Mouse (Mus musculus): ENCODE measurements around the gene Crlf3. TPM values are rescaled to one million over a fixed set of nuclear protein-coding genes. Genes with fewer than 3 reads are reported as not detected.
"Not testable (repeated sequence)": the region's sequence is repeated elsewhere in the genome, so short reads cannot be mapped to it uniquely, and the experiment has no call there.

The Crlf3 gene
- polyA plus RNA-seq, 1 experiment from 2014 or later: 57.5 TPM

- Histone ChIP-seq H3K4me1 (peaks cover 18% of the 10 kb centered on the region), H3K36me3 (0 out of 2 replicates have a peak, but pooled peaks cover 10% of the 10 kb centered on the region), H3K27me3 (ENCODE audit: insufficient read depth, poor library complexity, severe bottlenecking) (no peaks in the 10 kb centered on the region), H3K4me3 (peak overlapping the region; percentile 90), H3K27ac (peak overlapping the region; percentile 98), H3K9me3 (no peaks in the 10 kb centered on the region)
- DNase-seq (ENCODE audit: low spot score): peak; percentile 79
- 1% methylated on average over 32 of the region's 32 CpGs for WGBS
These were observed 388 bp downstream of the Crlf3 start for GRCm38 (mm10) chr11:80080381-80080825.

GRCm38 (mm10) chr11:80079751-80080150 lies 1.0 kb downstream of the Crlf3 start:
- Histone ChIP-seq H3K36me3 (0 out of 2 replicates have a peak, but pooled peaks cover 10% of the 10 kb centered on the region), H3K4me3 (peak overlapping the region; percentile 90), H3K27me3 (ENCODE audit: insufficient read depth, poor library complexity, severe bottlenecking) (no peaks in the 10 kb centered on the region), H3K27ac (peak overlapping the region; percentile 98), H3K9me3 (no peaks in the 10 kb centered on the region), H3K4me1 (peaks cover 15% of the 10 kb centered on the region)
- DNase-seq (ENCODE audit: low spot score): no peak
- WGBS: 33% methylated on average over 6 of the region's 6 CpGs

- H3K4me3 ChIP-seq: no peak overlapping the region
- H3K27ac ChIP-seq: no peak overlapping the region
These were observed 2.0 kb downstream of the Crlf3 start for GRCm38 (mm10) chr11:80078831-80079230.

GRCm38 (mm10) chr11:80077784-80078545 lies 2.8 kb downstream of the Crlf3 start:
- no peak for DNase-seq (ENCODE audit: low spot score)
- 72% methylated on average over 14 of the region's 14 CpGs for WGBS
- peaks cover 15% of the 10 kb centered on the region for H3K4me1 ChIP-seq
- no peak overlapping the region for H3K4me3 ChIP-seq
- H3K36me3 ChIP-seq: peaks cover 13% of the 10 kb centered on the region; the same call in 1 of the 2 replicates
- no peaks in the 10 kb centered on the region for H3K9me3 ChIP-seq
- H3K27me3 ChIP-seq (ENCODE audit: insufficient read depth, poor library complexity, severe bottlenecking): no peaks in the 10 kb centered on the region
- no peak overlapping the region for H3K27ac ChIP-seq

More at GRCm38 (mm10) chr11:80078831-80079230, 2.0 kb downstream of the Crlf3 start:
- 42% methylated on average over 1 of the region's 1 CpGs for WGBS
- H3K36me3 ChIP-seq: peaks cover 12% of the 10 kb centered on the region; the same call in 1 of the 2 replicates
- no peak for DNase-seq (ENCODE audit: low spot score)
- peaks cover 15% of the 10 kb centered on the region for H3K4me1 ChIP-seq
- H3K27me3 ChIP-seq (ENCODE audit: insufficient read depth, poor library complexity, severe bottlenecking): no peaks in the 10 kb centered on the region
- H3K9me3 ChIP-seq: no peaks in the 10 kb centered on the region

- 88% methylated on average over 5 of the region's 5 CpGs for whole genome bisulfite sequencing
- no peak for DNase-seq (ENCODE audit: low spot score)
- no peak overlapping the region for H3K4me3 ChIP-seq
These were observed 5.0 kb downstream of the Crlf3 start for GRCm38 (mm10) chr11:80075608-80076277.

GRCm38 (mm10) chr11:80072365-80072764 lies 8.4 kb downstream of the Crlf3 start:
- WGBS: 68% methylated on average over 3 of the region's 3 CpGs
- DNase-seq (ENCODE audit: low spot score): no peak
- H3K27ac ChIP-seq: no peak overlapping the region
- H3K4me3 ChIP-seq: no peak overlapping the region
- no peaks in the 10 kb centered on the region for H3K9me3 ChIP-seq
- H3K4me1 ChIP-seq: no peaks in the 10 kb centered on the region
- H3K27me3 ChIP-seq (ENCODE audit: insufficient read depth, poor library complexity, severe bottlenecking): no peaks in the 10 kb centered on the region
- H3K36me3 ChIP-seq: peaks cover 8% of the 10 kb centered on the region; the same call in 1 of the 2 replicates

More at GRCm38 (mm10) chr11:80075608-80076277, 5.0 kb downstream of the Crlf3 start:
- no peak overlapping the region for H3K27ac ChIP-seq
- peaks cover 3% of the 10 kb centered on the region for H3K4me1 ChIP-seq
- H3K27me3 ChIP-seq (ENCODE audit: insufficient read depth, poor library complexity, severe bottlenecking): no peaks in the 10 kb centered on the region
- peaks cover 14% of the 10 kb centered on the region; the same call in 1 of the 2 replicates for H3K36me3 ChIP-seq
- no peaks in the 10 kb centered on the region for H3K9me3 ChIP-seq

GRCm38 (mm10) chr11:80071039-80071438 lies 9.8 kb downstream of the Crlf3 start:
- Histone ChIP-seq H3K4me1 (no peaks in the 10 kb centered on the region), H3K27ac (no peak overlapping the region), H3K36me3 (peaks cover 6% of the 10 kb centered on the region; the same call in 1 of the 2 replicates), H3K27me3 (ENCODE audit: insufficient read depth, poor library complexity, severe bottlenecking) (no peaks in the 10 kb centered on the region), H3K4me3 (no peak overlapping the region), H3K9me3 (no peaks in the 10 kb centered on the region)
- no peak for DNase-seq (ENCODE audit: low spot score)
- WGBS: 89% methylated on average over 2 of the region's 2 CpGs

GRCm38 (mm10) chr11:80069815-80070214 lies 11.0 kb downstream of the Crlf3 start:
- Histone ChIP-seq H3K27me3 (ENCODE audit: insufficient read depth, poor library complexity, severe bottlenecking) (no peaks in the 10 kb centered on the region), H3K4me1 (no peaks in the 10 kb centered on the region), H3K36me3 (peaks cover 6% of the 10 kb centered on the region; the same call in 1 of the 2 replicates), H3K9me3 (no peaks in the 10 kb centered on the region), H3K4me3 (no peak overlapping the region), H3K27ac (no peak overlapping the region)
- no peak for DNase-seq (ENCODE audit: low spot score)
- 93% methylated on average over 3 of the region's 3 CpGs for WGBS

- Histone ChIP-seq H3K4me1 (no peaks in the 10 kb centered on the region), H3K36me3 (peaks cover 15% of the 10 kb centered on the region), H3K27ac (no peak overlapping the region), H3K9me3 (no peaks in the 10 kb centered on the region), H3K27me3 (ENCODE audit: insufficient read depth, poor library complexity, severe bottlenecking) (no peaks in the 10 kb centered on the region), H3K4me3 (no peak overlapping the region)
- 83% methylated on average over 5 of the region's 5 CpGs for WGBS
- DNase-seq (ENCODE audit: low spot score): no peak
These were observed 13.2 kb downstream of the Crlf3 start for GRCm38 (mm10) chr11:80067558-80067957.

GRCm38 (mm10) chr11:80066373-80066772 lies 14.4 kb downstream of the Crlf3 start:
- not testable (repeated sequence) for DNase-seq (ENCODE audit: low spot score); H3K27me3 ChIP-seq (ENCODE audit: insufficient read depth, poor library complexity, severe bottlenecking); H3K4me1 ChIP-seq; H3K27ac ChIP-seq; H3K4me3 ChIP-seq; H3K9me3 ChIP-seq
- H3K36me3 ChIP-seq: peaks cover 26% of the 10 kb centered on the region
- WGBS: 82% methylated on average over 4 of the region's 4 CpGs

GRCm38 (mm10) chr11:80062159-80062558 lies 18.6 kb downstream of the Crlf3 start:
- no peak overlapping the region for H3K4me3 ChIP-seq
- no peak for DNase-seq (ENCODE audit: low spot score)
- H3K27me3 ChIP-seq (ENCODE audit: insufficient read depth, poor library complexity, severe bottlenecking): no peaks in the 10 kb centered on the region
- H3K36me3 ChIP-seq: peaks cover 60% of the 10 kb centered on the region
- H3K9me3 ChIP-seq: no peaks in the 10 kb centered on the region
- H3K27ac ChIP-seq: no peak overlapping the region
- H3K4me1 ChIP-seq: no peaks in the 10 kb centered on the region
- WGBS: 85% methylated on average over 4 of the region's 4 CpGs

GRCm38 (mm10) chr11:80056141-80056540 lies 24.6 kb downstream of the Crlf3 start:
- peaks cover 80% of the 10 kb centered on the region for H3K36me3 ChIP-seq
- H3K4me3 ChIP-seq: no peak overlapping the region

GRCm38 (mm10) chr11:80054659-80055058 lies 26.1 kb downstream of the Crlf3 start:
- no peaks in the 10 kb centered on the region for H3K27me3 ChIP-seq (ENCODE audit: insufficient read depth, poor library complexity, severe bottlenecking)
- H3K27ac ChIP-seq: no peak overlapping the region
- peaks cover 25% of the 10 kb centered on the region for H3K4me1 ChIP-seq
- WGBS: 49% methylated on average over 4 of the region's 4 CpGs
- H3K4me3 ChIP-seq: no peak overlapping the region
- no peaks in the 10 kb centered on the region for H3K9me3 ChIP-seq
- H3K36me3 ChIP-seq: peaks cover 69% of the 10 kb centered on the region
- DNase-seq (ENCODE audit: low spot score): no peak

More at GRCm38 (mm10) chr11:80056141-80056540, 24.6 kb downstream of the Crlf3 start:
- H3K4me1 ChIP-seq: peaks cover 14% of the 10 kb centered on the region
- no peak for DNase-seq (ENCODE audit: low spot score)
- no peak overlapping the region for H3K27ac ChIP-seq
- no peaks in the 10 kb centered on the region for H3K27me3 ChIP-seq (ENCODE audit: insufficient read depth, poor library complexity, severe bottlenecking)
- whole genome bisulfite sequencing: 90% methylated on average over 9 of the region's 9 CpGs
- H3K9me3 ChIP-seq: no peaks in the 10 kb centered on the region

Measured in heart, embryonic 10.5 days (tissue).